Mouse (Mus musculus) midbrain, postnatal 0 days (tissue): ENCODE measurements at regions not wholly inside any gene's neighbourhood (a gene's known extent, or its start where the extent isn't known, plus 50 kb on each side); places are given as distances from the start of the nearest gene placed in this dataset.

Experiments used
- ATAC-seq: fragments of 200-750 bp; cut with Nextera tagmentation; 2 replicates; pipeline ENCODE4 v1.8.0; 2017; ENCODE audit warnings: moderate number of reproducible peaks, mild to moderate bottlenecking, moderate TSS enrichment, moderate library complexity; ENCODE audit not compliant: low FRiP score
- DNase-seq: peaks from one replicate; pipeline ENCODE4 v3.0.0-alpha.2; 2015; ENCODE audit warnings: low spot score
- H3K27ac ChIP-seq: fragments of 300-500 bp; sonication (generic); 2 replicates; pipeline ENCODE4 v1.5.1; 2014; ENCODE audit warnings: low read depth, mild to moderate bottlenecking, low read length, mixed read lengths
- H3K27me3 ChIP-seq: fragments of 300-500 bp; sonication (generic); 2 replicates; pipeline ENCODE4 v1.6.1; 2014; ENCODE audit warnings: low read length, control low read depth, mixed read lengths; ENCODE audit not compliant: insufficient read depth
- H3K36me3 ChIP-seq: fragments of 300-500 bp; sonication (generic); 2 replicates; pipeline ENCODE4 v1.6.1; 2014; ENCODE audit warnings: low read length, control low read depth, mixed read lengths; ENCODE audit not compliant: insufficient read depth
- H3K4me1 ChIP-seq: fragments of 300-500 bp; sonication (generic); 2 replicates; pipeline ENCODE4 v1.6.1; 2014; ENCODE audit warnings: mild to moderate bottlenecking, control low read depth, antibody characterized with exemption, low read length, mixed read lengths; ENCODE audit not compliant: insufficient read depth
- H3K4me2 ChIP-seq: fragments of 300-500 bp; sonication (generic); 2 replicates; pipeline ENCODE4 v1.6.1; 2014; ENCODE audit warnings: low read depth, mild to moderate bottlenecking, low read length, mixed read lengths; ENCODE audit not compliant: poor library complexity, severe bottlenecking
- H3K4me3 ChIP-seq: fragments of 300-500 bp; sonication (generic); 2 replicates; pipeline ENCODE4 v1.5.1; 2014; ENCODE audit warnings: low read depth, mild to moderate bottlenecking, low read length, moderate library complexity
- H3K9ac ChIP-seq: fragments of 300-500 bp; sonication (generic); replicated peaks from 2 replicates; pipeline ENCODE4 v1.6.1; 2014; ENCODE audit warnings: mild to moderate bottlenecking, low read length, moderate library complexity, mixed read lengths; ENCODE audit not compliant: poor library complexity, severe bottlenecking
- H3K9me3 ChIP-seq: fragments of 300-500 bp; sonication (generic); 2 replicates; pipeline ENCODE4 v1.6.1; 2016; ENCODE audit warnings: low read length, control low read depth
- CTCF ChIP-seq: IDR thresholded peaks from 2 replicates; pipeline ENCODE4 v1.5.1; 2016; ENCODE audit warnings: antibody characterized with exemption, mild to moderate bottlenecking
- WGBS: fragments of 180-500 bp; shearing (Covaris S2); extraction: QIAGEN DNeasy Blood & Tissue Kit; methylation state at CpG from one replicate; pipeline ENCODE4 v1.1.7; 2014; 5-methylcytosine and 5-hydroxymethylcytosine counted together

GRCm38 (mm10) chr13:44054157-44054556 lies 269.6 kb downstream of the Cd83 start:
- no peak for TF ChIP-seq CTCF
- Histone ChIP-seq H3K27ac (no peak overlapping the region), H3K36me3 (no peaks in the 10 kb centered on the region), H3K4me1 (peaks cover 6% of the 10 kb centered on the region; the same call in 1 of the 2 replicates), H3K9me3 (no peaks in the 10 kb centered on the region), H3K27me3 (no peaks in the 10 kb centered on the region), H3K9ac (no peak overlapping the region), H3K4me2 (no peak overlapping the region), H3K4me3 (no peak overlapping the region)
- WGBS = 34% methylated on average over 7 of the region's 7 CpGs
- DNase-seq = no peak
- ATAC-seq = no peak

- H3K9ac ChIP-seq = no peak overlapping the region
- no peak for ATAC-seq
These were observed 271.3 kb downstream of the Cd83 start for GRCm38 (mm10) chr13:44055573-44056491.

DNA sequence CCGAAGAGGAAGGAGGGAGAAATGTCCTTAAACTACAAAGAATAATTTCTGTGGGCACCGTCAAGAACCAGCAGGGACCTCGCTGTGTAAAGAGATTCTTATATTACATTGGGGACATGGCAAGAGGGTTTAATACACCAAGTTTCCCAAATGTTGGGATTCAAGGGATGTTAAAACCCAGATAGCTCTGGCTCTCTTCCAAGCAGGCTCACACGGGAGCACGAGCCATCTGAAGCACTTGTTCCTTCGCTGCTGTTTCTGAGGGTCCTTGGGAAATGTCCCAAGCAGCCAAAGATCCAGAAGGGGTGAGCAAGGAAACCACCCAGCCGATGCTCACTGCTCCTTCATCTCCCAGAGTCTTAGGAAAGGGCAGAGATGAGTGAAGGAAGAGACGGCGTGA lies 272.1 kb downstream of the Cd83 start:
- Histone ChIP-seq H3K4me3 (no peak overlapping the region), H3K27me3 (no peaks in the 10 kb centered on the region), H3K4me1 (peaks cover 6% of the 10 kb centered on the region; the same call in 1 of the 2 replicates), H3K9me3 (no peaks in the 10 kb centered on the region), H3K27ac (no peak overlapping the region), H3K9ac (no peak overlapping the region), H3K36me3 (no peaks in the 10 kb centered on the region), H3K4me2 (peak overlapping the region; percentile 23; the same call in 1 of the 2 replicates)
- ATAC-seq = no peak
- WGBS = 58% methylated on average over 9 of the region's 9 CpGs
- peak; percentile 31 for DNase-seq
- no peak for TF ChIP-seq CTCF

More at GRCm38 (mm10) chr13:44055573-44056491, 271.3 kb downstream of the Cd83 start:
- Histone ChIP-seq H3K27me3 (no peaks in the 10 kb centered on the region), H3K4me2 (peak overlapping the region; percentile 23), H3K9me3 (no peaks in the 10 kb centered on the region), H3K4me3 (no peak overlapping the region), H3K4me1 (peaks cover 6% of the 10 kb centered on the region; the same call in 1 of the 2 replicates), H3K27ac (no peak overlapping the region), H3K36me3 (no peaks in the 10 kb centered on the region)
- no peak for TF ChIP-seq CTCF
- WGBS = 21% methylated on average over 20 of the region's 20 CpGs
- no peak for DNase-seq

DNA sequence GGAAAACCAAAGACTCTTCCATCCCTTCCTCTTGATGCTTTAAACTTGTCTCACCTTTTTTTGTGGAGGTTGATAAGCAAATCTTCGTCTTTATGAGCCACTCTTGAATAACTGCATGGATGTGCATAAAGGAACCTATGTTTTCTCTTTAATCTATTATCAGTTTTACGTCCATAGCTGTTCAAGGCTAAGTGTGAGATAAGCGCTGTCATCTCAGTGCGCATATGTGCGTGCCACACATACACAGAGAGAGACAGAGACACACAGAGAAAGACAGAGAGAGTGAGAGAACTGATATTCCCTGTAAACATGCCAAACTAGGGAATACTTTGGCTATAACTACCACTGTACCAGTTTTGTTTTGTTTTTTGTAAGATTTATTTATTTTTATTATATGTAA lies 273.0 kb downstream of the Cd83 start:
- Histone ChIP-seq H3K4me3 (no peak overlapping the region), H3K4me1 (peaks cover 6% of the 10 kb centered on the region; the same call in 1 of the 2 replicates), H3K9me3 (no peaks in the 10 kb centered on the region), H3K9ac (no peak overlapping the region), H3K36me3 (no peaks in the 10 kb centered on the region), H3K27me3 (no peaks in the 10 kb centered on the region), H3K27ac (no peak overlapping the region), H3K4me2 (no peak overlapping the region)
- TF ChIP-seq CTCF = no peak
- DNase-seq (no peak), ATAC-seq (no peak)
- 95% methylated on average over 5 of the region's 5 CpGs for WGBS

DNA sequence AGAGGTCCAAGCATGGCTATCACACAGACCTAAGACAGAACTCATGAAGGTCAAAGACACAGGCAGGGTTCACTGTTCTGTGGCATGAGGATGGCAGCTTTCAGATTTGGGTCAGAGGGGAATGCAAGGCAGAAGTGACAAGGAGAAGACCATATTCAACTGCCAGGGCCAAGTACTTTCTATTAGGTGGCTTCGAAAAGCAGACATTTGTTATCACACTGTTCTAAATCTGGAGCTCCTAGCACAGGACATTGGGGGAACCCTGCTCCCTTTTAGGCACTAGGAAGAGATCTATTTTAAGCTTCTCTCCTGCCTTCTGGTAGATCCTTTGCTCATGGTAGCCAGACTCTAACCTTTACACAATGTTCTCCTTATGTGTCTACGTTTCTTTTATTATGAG lies 273.7 kb downstream of the Cd83 start:
- Histone ChIP-seq H3K9ac (no peak overlapping the region), H3K36me3 (no peaks in the 10 kb centered on the region), H3K9me3 (no peaks in the 10 kb centered on the region), H3K4me2 (no peak overlapping the region), H3K4me3 (no peak overlapping the region), H3K27ac (no peak overlapping the region), H3K27me3 (no peaks in the 10 kb centered on the region), H3K4me1 (peaks cover 6% of the 10 kb centered on the region; the same call in 1 of the 2 replicates)
- TF ChIP-seq CTCF = no peak
- ATAC-seq (no peak), DNase-seq (no peak)
- WGBS = 95% methylated on average over 2 of the region's 2 CpGs

DNA sequence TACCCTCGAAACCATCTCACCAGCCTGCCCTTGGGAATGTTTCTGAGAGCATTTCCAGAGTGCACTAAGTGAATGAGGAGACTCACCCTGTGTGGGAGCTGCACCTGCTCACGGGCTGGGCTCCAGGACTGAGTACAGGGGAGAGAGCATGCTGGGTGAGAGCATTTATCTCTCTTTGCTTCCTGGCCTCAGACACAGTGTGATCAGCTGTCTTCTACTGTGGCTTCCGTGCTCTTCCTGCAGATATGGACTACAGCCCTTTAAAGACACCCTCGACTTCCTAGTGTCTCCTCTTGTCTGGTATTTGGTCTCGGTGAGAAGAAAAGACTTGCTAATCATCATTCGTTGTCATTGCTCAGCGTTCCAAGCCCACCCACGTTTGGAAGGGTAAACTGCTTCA lies 274.9 kb downstream of the Cd83 start:
- ATAC-seq (no peak), DNase-seq (no peak)
- H3K9ac ChIP-seq = no peak overlapping the region
- no peak overlapping the region for H3K4me3 ChIP-seq
- no peaks in the 10 kb centered on the region for H3K27me3 ChIP-seq
- WGBS = 66% methylated on average over 8 of the region's 8 CpGs
- no peak for TF ChIP-seq CTCF
- H3K36me3 ChIP-seq = no peaks in the 10 kb centered on the region
- H3K4me1 ChIP-seq = peaks cover 6% of the 10 kb centered on the region; the same call in 1 of the 2 replicates
- no peaks in the 10 kb centered on the region for H3K9me3 ChIP-seq
- H3K4me2 ChIP-seq = no peak overlapping the region
- H3K27ac ChIP-seq = no peak overlapping the region
